Mouse (Mus musculus) heart, adult 2 months (tissue): ENCODE results near the gene Gm37240. TPM values are rescaled to one million over a fixed set of nuclear protein-coding genes. Genes with fewer than 3 reads are reported as not detected.

ENCODE experiments used
- DNase-seq, 2 experiments: peaks; one replicate each; pipeline ENCODE4 v3.0.0; 2021
- H3K27ac ChIP-seq: fragments of 200-600 bp; 2 replicates; pipeline ENCODE4 v1.8.1; 2022
- H3K27me3 ChIP-seq: fragments of 200-500 bp; 2 replicates; pipeline ENCODE4 v1.6.1; 2012; ENCODE audit warnings: mild to moderate bottlenecking, low read length, inconsistent platforms, mixed read lengths; ENCODE audit not compliant: control insufficient read depth, insufficient read depth
- H3K36me3 ChIP-seq: fragments of 200-500 bp; 2 replicates; pipeline ENCODE4 v1.6.1; 2012; ENCODE audit warnings: low read length, inconsistent platforms; ENCODE audit not compliant: control insufficient read depth, insufficient read depth
- H3K4me1 ChIP-seq: fragments of 200-500 bp; 2 replicates; pipeline ENCODE4 v1.6.1; 2011; ENCODE audit warnings: low read length; ENCODE audit not compliant: control insufficient read depth, insufficient read depth
- H3K4me3 ChIP-seq: fragments of 200-600 bp; 2 replicates; pipeline ENCODE4 v1.8.1; 2022
- H3K79me2 ChIP-seq: fragments of 200-500 bp; replicated peaks from 2 replicates; pipeline ENCODE4 v1.6.1; 2012; ENCODE audit warnings: mild to moderate bottlenecking, inconsistent platforms, low read length, moderate library complexity, mixed read lengths; ENCODE audit not compliant: control insufficient read depth, insufficient read depth
- H3K9ac ChIP-seq: fragments of 200-500 bp; 2 replicates; pipeline ENCODE4 v1.6.1; 2012; ENCODE audit warnings: low read depth, mild to moderate bottlenecking, control low read depth, inconsistent platforms, low read length, mixed read lengths
- CTCF ChIP-seq: fragments of 200-600 bp; IDR thresholded peaks from 2 replicates; pipeline ENCODE4 v1.8.1; 2022; ENCODE audit warnings: antibody characterized with exemption, mild to moderate bottlenecking, moderate library complexity
- EP300 ChIP-seq: fragments of 200-500 bp; IDR thresholded peaks from 2 replicates; pipeline ENCODE4 v1.6.1; 2011; ENCODE audit warnings: low read depth, low read length, control low read depth; ENCODE audit not compliant: insufficient read depth
- POLR2A ChIP-seq: fragments of 200-500 bp; IDR thresholded peaks from 2 replicates; pipeline ENCODE4 v1.6.1; 2011; ENCODE audit warnings: mild to moderate bottlenecking, low read depth, low read length, control low read depth; ENCODE audit not compliant: insufficient read depth
- WGBS: fragments of 180-500 bp; shearing (Covaris S2); methylation state at CpG from one replicate; pipeline ENCODE4 v1.1.7; 2018; 5-methylcytosine and 5-hydroxymethylcytosine counted together
- intact Hi-C: fragments of 180-260 bp; cut with DNase I; formaldehyde crosslinking; loops from one replicate; pipeline ENCODE4 v1.15.1; 2025
- polyA plus RNA-seq: library from polyadenylated mRNA; depleted of rRNA; stranded (reverse); fragments of >200 nt; gene quantifications from 2 replicates; pipeline ENCODE4 v1.2.3, GENCODE M21; 2012
- total RNA-seq, 2 experiments: library from RNA; stranded (reverse); gene quantifications; 2 replicates each; pipeline ENCODE4 v1.2.3; 2021

The Gm37240 gene
- total and polyA plus RNA-seq, 3 experiments = 25.0 to 45.3 (median 36.6) TPM

DNA sequence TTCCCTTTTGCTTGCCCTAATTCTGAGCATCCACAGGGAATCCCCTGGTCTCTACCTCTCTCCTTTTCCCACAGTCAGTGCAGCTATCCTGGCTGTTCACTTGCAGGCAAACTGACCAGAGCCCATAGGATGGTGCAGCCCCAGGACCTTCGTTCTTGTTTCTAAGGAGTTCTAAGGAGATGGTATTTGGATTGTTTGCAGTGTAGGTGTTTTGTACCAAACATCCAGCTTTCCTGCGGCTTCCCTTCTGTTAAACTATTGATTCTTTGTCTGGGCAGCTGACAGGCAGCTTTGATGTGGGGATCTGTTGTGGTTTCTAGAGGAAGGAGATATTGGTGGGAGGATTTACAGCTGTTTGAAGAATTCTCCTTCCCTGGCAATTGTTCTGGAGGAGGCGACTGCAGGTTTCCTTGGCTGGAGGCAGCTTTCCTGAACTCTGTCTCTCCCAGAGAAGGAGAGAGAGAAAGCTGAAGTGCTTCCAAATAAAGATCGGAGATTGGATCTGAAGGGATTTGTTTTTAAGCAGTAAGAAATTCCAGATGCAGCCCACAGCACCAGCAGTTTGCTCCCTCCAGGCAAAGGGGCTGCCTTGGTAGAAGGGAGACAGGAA is 573.6 kb downstream of the Gm37240 start:
- TF ChIP-seq EP300 = no peak
- no peak for TF ChIP-seq CTCF
- TF ChIP-seq POLR2A = no peak
- Histone ChIP-seq H3K4me1 (no peaks in the 10 kb centered on the region), H3K36me3 (no peaks in the 10 kb centered on the region), H3K9ac (no peak overlapping the region), H3K4me3 (no peak overlapping the region), H3K27me3 (no peaks in the 10 kb centered on the region), H3K27ac (no peak overlapping the region), H3K79me2 (no peaks in the 10 kb centered on the region)
- intact Hi-C loops = no loop called here
- DNase-seq = no peak
- WGBS = 37% methylated on average over 4 of the region's 4 CpGs

DNA sequence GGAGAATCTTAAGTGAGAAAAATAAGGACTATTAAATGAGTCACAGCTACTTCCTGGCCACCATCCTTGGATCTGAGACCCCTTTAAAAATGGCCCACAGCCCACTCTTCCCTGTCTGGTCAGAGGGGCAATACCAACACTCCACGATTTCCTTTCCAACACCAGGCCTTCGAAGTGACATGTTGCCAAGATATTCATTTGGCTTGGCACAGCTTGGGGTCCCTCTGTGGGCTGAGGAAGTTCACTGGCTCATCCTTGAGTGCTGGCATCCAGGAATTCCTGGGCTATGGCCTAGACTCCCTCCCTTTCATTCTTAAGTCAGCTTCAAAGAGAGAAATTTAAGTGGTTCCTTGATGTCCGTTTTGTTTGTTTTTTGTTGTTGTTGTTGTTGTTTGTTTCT is 576.1 kb downstream of the Gm37240 start:
- no peak for TF ChIP-seq EP300
- no peak for TF ChIP-seq POLR2A
- TF ChIP-seq CTCF = no peak
- Histone ChIP-seq H3K4me1 (no peaks in the 10 kb centered on the region), H3K9ac (no peak overlapping the region), H3K36me3 (no peaks in the 10 kb centered on the region), H3K27me3 (no peaks in the 10 kb centered on the region), H3K4me3 (no peak overlapping the region), H3K27ac (no peak overlapping the region), H3K79me2 (no peaks in the 10 kb centered on the region)
- no peak for DNase-seq
- intact Hi-C loops = no loop called here
- WGBS = 54% methylated on average over 3 of the region's 3 CpGs

DNA sequence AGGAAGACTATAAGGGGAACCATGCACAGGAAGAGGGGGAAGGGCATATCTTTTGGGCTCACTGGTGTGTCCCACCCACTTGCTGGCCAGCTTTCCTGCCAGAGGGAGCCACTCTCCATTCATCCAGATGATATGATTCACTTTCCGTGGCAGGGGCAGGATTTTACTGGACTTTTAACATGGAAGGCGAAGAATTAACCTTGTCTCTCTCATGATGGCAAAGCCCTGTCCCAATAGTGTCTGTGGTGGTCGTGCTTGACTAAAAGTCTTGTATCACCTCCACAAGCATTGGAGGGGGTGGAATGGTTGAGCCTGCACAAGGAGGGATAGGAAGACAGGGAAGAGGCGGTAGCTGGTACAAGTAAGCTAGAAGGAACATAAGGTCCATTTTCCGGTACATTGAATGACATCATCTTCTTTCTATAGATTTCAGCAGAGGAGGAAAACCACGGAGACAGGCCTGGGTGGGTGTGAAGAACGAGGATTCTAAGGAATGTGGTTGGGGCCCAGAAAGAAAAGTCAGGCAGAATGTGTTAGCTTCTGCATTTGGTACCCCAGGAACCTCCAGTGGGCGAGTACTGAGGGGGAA is 576.8 kb downstream of the Gm37240 start:
- WGBS = 54% methylated on average over 8 of the region's 8 CpGs
- intact Hi-C loops = no loop called here
- Histone ChIP-seq H3K4me3 (no peak overlapping the region), H3K27me3 (no peaks in the 10 kb centered on the region), H3K4me1 (no peaks in the 10 kb centered on the region), H3K9ac (no peak overlapping the region), H3K27ac (no peak overlapping the region), H3K36me3 (no peaks in the 10 kb centered on the region), H3K79me2 (no peaks in the 10 kb centered on the region)
- TF ChIP-seq EP300 (no peak), POLR2A (no peak), CTCF (no peak)
- DNase-seq = no peak

DNA sequence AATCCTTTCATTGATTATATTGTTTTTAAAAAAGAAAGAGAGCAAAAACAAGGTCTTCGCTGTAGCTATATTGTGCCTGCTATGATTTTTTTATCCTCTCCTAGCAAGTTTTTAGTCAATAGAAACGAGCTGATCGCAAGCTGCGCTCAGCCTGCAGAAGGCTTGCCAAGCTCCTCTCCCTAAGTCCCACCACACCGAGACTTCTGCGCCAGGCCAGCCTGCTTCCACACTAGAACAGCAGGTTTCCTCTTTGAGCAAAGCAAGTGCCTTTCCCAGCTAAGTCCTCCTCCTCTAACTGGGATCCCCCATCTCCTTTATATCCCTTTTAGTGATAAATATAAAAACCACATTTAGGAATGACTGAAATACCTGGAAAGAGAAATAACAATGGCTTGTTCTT is 578.1 kb downstream of the Gm37240 start:
- no peak for TF ChIP-seq POLR2A
- no peak for TF ChIP-seq EP300
- no peak for TF ChIP-seq CTCF
- no peak overlapping the region for H3K9ac ChIP-seq
- no peaks in the 10 kb centered on the region for H3K27me3 ChIP-seq
- no peak overlapping the region for H3K27ac ChIP-seq
- intact Hi-C loops = no loop called here
- H3K36me3 ChIP-seq = no peaks in the 10 kb centered on the region
- no peak for DNase-seq
- no peak overlapping the region for H3K4me3 ChIP-seq
- H3K79me2 ChIP-seq = no peaks in the 10 kb centered on the region
- WGBS = 83% methylated on average over 6 of the region's 6 CpGs
- no peaks in the 10 kb centered on the region for H3K4me1 ChIP-seq

DNA sequence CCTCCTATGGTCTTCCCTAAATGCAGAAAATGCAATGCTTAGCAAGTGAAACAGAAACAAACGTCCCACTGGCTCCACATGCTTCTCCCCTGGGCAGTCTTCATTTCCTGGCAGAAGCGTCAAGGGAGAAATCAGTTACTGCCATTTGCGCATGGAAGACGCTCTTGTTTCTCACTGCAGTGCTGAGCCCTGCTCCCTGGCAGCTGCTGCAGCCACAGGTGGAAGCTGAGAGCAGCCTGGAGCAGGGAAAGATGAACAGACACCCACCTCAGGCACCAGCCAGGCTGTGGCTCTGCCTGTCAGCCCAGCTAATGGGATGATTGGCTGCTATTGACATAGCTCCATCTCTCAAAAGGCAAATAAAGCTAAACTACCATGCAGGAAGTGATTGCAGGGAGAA is 578.6 kb downstream of the Gm37240 start:
- intact Hi-C loops = no loop called here
- Histone ChIP-seq H3K36me3 (no peaks in the 10 kb centered on the region), H3K9ac (no peak overlapping the region), H3K4me1 (no peaks in the 10 kb centered on the region), H3K79me2 (no peaks in the 10 kb centered on the region), H3K4me3 (no peak overlapping the region), H3K27me3 (no peaks in the 10 kb centered on the region), H3K27ac (no peak overlapping the region)
- no peak for DNase-seq
- TF ChIP-seq CTCF = no peak
- WGBS = 44% methylated on average over 4 of the region's 4 CpGs

DNA sequence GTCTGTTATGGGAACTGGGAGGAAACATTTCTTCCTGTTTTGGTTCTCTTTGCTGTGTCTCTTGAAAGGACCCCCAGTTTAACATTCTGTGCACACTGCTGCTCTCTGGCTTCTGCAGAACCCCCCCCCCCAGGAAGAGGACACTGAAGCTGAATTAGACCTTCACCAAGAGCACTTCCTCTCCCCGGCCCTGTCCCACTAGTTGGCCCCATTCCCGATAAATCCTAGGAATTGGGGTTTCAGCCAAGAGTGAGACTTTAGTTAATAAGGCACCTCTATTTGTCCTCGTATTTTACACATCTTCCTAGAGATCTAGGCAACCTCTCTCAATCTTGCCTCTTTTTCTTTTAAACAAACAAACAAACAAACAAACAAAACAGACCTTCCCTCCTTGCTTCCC is 585.5 kb downstream of the Gm37240 start:
- TF ChIP-seq EP300 = no peak
- TF ChIP-seq CTCF = no peak
- no peak for TF ChIP-seq POLR2A
- H3K36me3 ChIP-seq = no peaks in the 10 kb centered on the region
- H3K4me3 ChIP-seq = no peak overlapping the region
- no peak overlapping the region for H3K9ac ChIP-seq
- H3K27ac ChIP-seq = no peak overlapping the region
- intact Hi-C loops = no loop called here
- H3K27me3 ChIP-seq = no peaks in the 10 kb centered on the region
- H3K79me2 ChIP-seq = no peaks in the 10 kb centered on the region
- WGBS = 22% methylated on average over 3 of the region's 3 CpGs
- H3K4me1 ChIP-seq = no peaks in the 10 kb centered on the region
- DNase-seq = no peak
